ENCODE assay signal across 9 mouse cellular contexts in the genomic region with DNA sequence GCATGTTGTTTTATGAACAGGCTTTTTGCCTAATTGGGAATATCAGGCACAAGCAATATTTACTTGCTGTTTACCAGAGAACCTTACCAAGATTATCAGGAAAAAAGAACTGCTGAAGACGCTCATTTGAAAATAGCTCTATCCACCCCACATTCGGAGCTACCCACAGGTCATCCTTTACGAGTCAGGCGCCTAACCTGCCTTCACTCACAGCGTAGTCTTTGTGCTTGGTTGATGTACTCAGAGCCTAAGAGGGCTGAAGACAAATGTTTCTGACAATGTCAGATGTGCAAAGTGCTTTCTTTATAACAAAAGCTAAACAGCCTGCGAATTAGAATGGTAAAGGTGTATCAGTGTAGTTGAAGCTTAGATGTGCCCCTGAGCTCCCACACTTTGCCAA. TPM values are rescaled to one million over a fixed set of nuclear protein-coding genes. Genes with fewer than 3 reads are reported as not detected.
A peak's percentile ranks its signal among the peaks of the same experiment; 100 is the strongest.
DNase-seq lines count a peak whose midpoint lies in the region; ATAC-seq and TF ChIP-seq lines count a peak whose summit lies in the region.
"Had no signal": no experiment of that assay in that cellular context is flagged by ENCODE, and none has a peak within 500 bp of the region (broad histone marks: within the 10 kb centered on the region; RNA-seq: fewer than 3 reads in every experiment).

No protein-coding gene starts in this region.

- DNase-seq in midbrain, embryonic 10.5 days (ENCODE audit: low spot score), result no peak
- no peak for DNase-seq in hindbrain, postnatal 0 days (ENCODE audit: low spot score)
- no peak for DNase-seq in urinary bladder, postnatal 36 days (ENCODE audit: low spot score in 2 of 2)
- DNase-seq in kidney, adult 18-20 months, result no peak
- no peak for DNase-seq in ovary, adult 18-20 months (ENCODE audit: low spot score)

- H3K9ac ChIP-seq in midbrain, embryonic 16.5 days (ENCODE audit: low read depth, low read length), result no peak overlapping the region
- H3K9ac ChIP-seq in embryonic facial prominence, embryonic 12.5 days, result peak overlapping the region; percentile 30; the same call in 1 of the 2 replicates
- H3K9ac ChIP-seq in hindbrain, postnatal 0 days (replicated peaks; ENCODE audit: low read length), result no peak overlapping the region
- H3K9ac ChIP-seq in midbrain, embryonic 15.5 days, result no peak overlapping the region

- no peak for ATAC-seq in midbrain, embryonic 16.5 days
- ATAC-seq in embryonic facial prominence, embryonic 12.5 days (ENCODE audit: insufficient number of reproducible peaks, insufficient read depth, low FRiP score, low TSS enrichment), result no peak
- ATAC-seq in hindbrain, postnatal 0 days, result no peak
- no peak for ATAC-seq in midbrain, embryonic 15.5 days (replicated peaks)
- ATAC-seq: lung, postnatal 0 days had no signal

- WGBS in midbrain, embryonic 10.5 days, result 20% methylated on average over 6 of the region's 6 CpGs
- 19% methylated on average over 6 of the region's 6 CpGs for WGBS in midbrain, embryonic 16.5 days
- 31% methylated on average over 6 of the region's 6 CpGs for WGBS in embryonic facial prominence, embryonic 12.5 days
- 24% methylated on average over 6 of the region's 6 CpGs for WGBS in hindbrain, postnatal 0 days
- WGBS in midbrain, embryonic 15.5 days, result 22% methylated on average over 6 of the region's 6 CpGs

- H3K4me1 ChIP-seq in midbrain, embryonic 10.5 days, result peaks cover 63% of the 10 kb centered on the region
- H3K4me1 ChIP-seq in midbrain, embryonic 16.5 days (ENCODE audit: control insufficient read depth, insufficient read depth, low read length), result peaks cover 31% of the 10 kb centered on the region
- peaks cover 23% of the 10 kb centered on the region for H3K4me1 ChIP-seq in embryonic facial prominence, embryonic 12.5 days
- H3K4me1 ChIP-seq in hindbrain, postnatal 0 days (ENCODE audit: insufficient read depth, low read length), result peaks cover 9% of the 10 kb centered on the region; the same call in 1 of the 2 replicates
- peaks cover 44% of the 10 kb centered on the region for H3K4me1 ChIP-seq in midbrain, embryonic 15.5 days

- H3K9me3 ChIP-seq in midbrain, embryonic 10.5 days (replicated peaks), result no peaks in the 10 kb centered on the region
- H3K9me3 ChIP-seq in midbrain, embryonic 16.5 days (replicated peaks; ENCODE audit: control insufficient read depth, low read length, poor library complexity, severe bottlenecking), result no peaks in the 10 kb centered on the region
- H3K9me3 ChIP-seq in embryonic facial prominence, embryonic 12.5 days, result no peaks in the 10 kb centered on the region
- H3K9me3 ChIP-seq in hindbrain, postnatal 0 days (ENCODE audit: low read length), result no peaks in the 10 kb centered on the region
- H3K9me3 ChIP-seq in midbrain, embryonic 15.5 days, result no peaks in the 10 kb centered on the region

- H3K4me3 ChIP-seq in midbrain, embryonic 10.5 days, result peak overlapping the region; percentile 59
- H3K4me3 ChIP-seq in midbrain, embryonic 16.5 days (ENCODE audit: low read depth, low read length), result no peak overlapping the region
- 0 out of 2 replicates have a peak overlapping the region, but pooled peaks have one; percentile 45 for H3K4me3 ChIP-seq in embryonic facial prominence, embryonic 12.5 days
- H3K4me3 ChIP-seq in hindbrain, postnatal 0 days (ENCODE audit: low read length), result no peak overlapping the region
- H3K4me3 ChIP-seq in midbrain, embryonic 15.5 days, result no peak overlapping the region

- no peaks in the 10 kb centered on the region for H3K27me3 ChIP-seq in midbrain, embryonic 10.5 days (ENCODE audit: low read depth, poor library complexity, severe bottlenecking)
- H3K27me3 ChIP-seq in midbrain, embryonic 16.5 days (ENCODE audit: control insufficient read depth, insufficient read depth, low read depth, low read length), result no peaks in the 10 kb centered on the region; the same call in 1 of the 2 replicates
- H3K27me3 ChIP-seq in embryonic facial prominence, embryonic 12.5 days, result no peaks in the 10 kb centered on the region
- no peaks in the 10 kb centered on the region for H3K27me3 ChIP-seq in hindbrain, postnatal 0 days (ENCODE audit: insufficient read depth, low read length)
- H3K27me3 ChIP-seq in midbrain, embryonic 15.5 days (replicated peaks), result no peaks in the 10 kb centered on the region

- peak overlapping the region; percentile 92 for H3K27ac ChIP-seq in midbrain, embryonic 10.5 days (replicated peaks)
- no peak overlapping the region for H3K27ac ChIP-seq in midbrain, embryonic 16.5 days (ENCODE audit: low read length)
- H3K27ac ChIP-seq in embryonic facial prominence, embryonic 12.5 days, result peak overlapping the region; percentile 95
- peak overlapping the region; percentile 18; the same call in 1 of the 2 replicates for H3K27ac ChIP-seq in hindbrain, postnatal 0 days
- no peak overlapping the region for H3K27ac ChIP-seq in midbrain, embryonic 15.5 days

- no peaks in the 10 kb centered on the region for H3K36me3 ChIP-seq in midbrain, embryonic 10.5 days
- no peaks in the 10 kb centered on the region for H3K36me3 ChIP-seq in midbrain, embryonic 16.5 days (ENCODE audit: control insufficient read depth, insufficient read depth, low read length)
- H3K36me3 ChIP-seq in embryonic facial prominence, embryonic 12.5 days, result no peaks in the 10 kb centered on the region
- no peaks in the 10 kb centered on the region for H3K36me3 ChIP-seq in hindbrain, postnatal 0 days (ENCODE audit: insufficient read depth, low read length)
- H3K36me3 ChIP-seq in midbrain, embryonic 15.5 days (replicated peaks), result no peaks in the 10 kb centered on the region

- no peak for TF ChIP-seq CTCF in hindbrain, postnatal 0 days (IDR thresholded peaks at IDR 0.05; ENCODE audit: low read depth)

- no peak overlapping the region for H3K4me2 ChIP-seq in midbrain, embryonic 16.5 days (ENCODE audit: low read length)
- peak overlapping the region; percentile 49 for H3K4me2 ChIP-seq in embryonic facial prominence, embryonic 12.5 days (replicated peaks)
- H3K4me2 ChIP-seq in hindbrain, postnatal 0 days (ENCODE audit: low read depth, low read length), result no peak overlapping the region; the same call in 1 of the 2 replicates
- 0 out of 2 replicates have a peak overlapping the region, but pooled peaks have one; percentile 81 for H3K4me2 ChIP-seq in midbrain, embryonic 15.5 days

RNA-seq across cellular contexts. Expression of a gene that starts 1.1 kb away (rescaled TPM):
- polyA plus RNA-seq in midbrain, embryonic 10.5 days (2016; fragmentation: Nextera tagmentation; extraction: Ambion mirVana), result 114 and 126 TPM in 2 replicates
- polyA plus RNA-seq in midbrain, embryonic 16.5 days (2015; fragmentation: Nextera tagmentation; extraction: Ambion mirVana), result 13.1 and 17.6 TPM in 2 replicates
- polyA plus RNA-seq in embryonic facial prominence, embryonic 12.5 days (2016; fragmentation: Nextera tagmentation; extraction: Ambion mirVana), result 144 and 172 TPM in 2 replicates
- 789 and 1,626 TPM in 2 replicates for total RNA-seq in hindbrain, postnatal 0 days (2014; rRNA removed)
- 24.5 and 29.0 TPM in 2 replicates for polyA plus RNA-seq in hindbrain, postnatal 0 days (2015; fragmentation: Nextera tagmentation; extraction: Ambion mirVana)
- polyA plus RNA-seq in midbrain, embryonic 15.5 days (2015; fragmentation: Nextera tagmentation; extraction: Ambion mirVana), result 26.1 and 35.4 TPM in 2 replicates

RNA-seq across cellular contexts. Expression of a gene that starts 2.7 kb away (rescaled TPM):
- polyA plus RNA-seq in midbrain, embryonic 10.5 days (2016; fragmentation: Nextera tagmentation; extraction: Ambion mirVana), result 11.7 and 15.4 TPM in 2 replicates
- not detected in 2 replicates for polyA plus RNA-seq in midbrain, embryonic 16.5 days (2015; fragmentation: Nextera tagmentation; extraction: Ambion mirVana)
- polyA plus RNA-seq in embryonic facial prominence, embryonic 12.5 days (2016; fragmentation: Nextera tagmentation; extraction: Ambion mirVana), result 13.0 and 18.3 TPM in 2 replicates
- 641 and 1,093 TPM in 2 replicates for total RNA-seq in hindbrain, postnatal 0 days (2014; rRNA removed)
- polyA plus RNA-seq in hindbrain, postnatal 0 days (2015; fragmentation: Nextera tagmentation; extraction: Ambion mirVana), result 2.2 and 5.4 TPM in 2 replicates
- polyA plus RNA-seq in midbrain, embryonic 15.5 days (2015; fragmentation: Nextera tagmentation; extraction: Ambion mirVana), result 3.8 TPM in 1 of 2 replicates, not detected in the other

RNA-seq across cellular contexts. Expression of a gene that starts 3.0 kb away (rescaled TPM):
- 3.9 and 4.2 TPM in 2 replicates for polyA plus RNA-seq in midbrain, embryonic 10.5 days (2016; fragmentation: Nextera tagmentation; extraction: Ambion mirVana)
- polyA plus RNA-seq in midbrain, embryonic 16.5 days (2015; fragmentation: Nextera tagmentation; extraction: Ambion mirVana), result 0.72 TPM in 1 of 2 replicates, not detected in the other
- polyA plus RNA-seq in embryonic facial prominence, embryonic 12.5 days (2016; fragmentation: Nextera tagmentation; extraction: Ambion mirVana), result 1.5 and 1.8 TPM in 2 replicates
- 234 and 289 TPM in 2 replicates for total RNA-seq in hindbrain, postnatal 0 days (2014; rRNA removed)
- polyA plus RNA-seq in hindbrain, postnatal 0 days (2015; fragmentation: Nextera tagmentation; extraction: Ambion mirVana), result 0.84 TPM in 1 of 2 replicates, not detected in the other
- 0.31 and 0.87 TPM in 2 replicates for polyA plus RNA-seq in midbrain, embryonic 15.5 days (2015; fragmentation: Nextera tagmentation; extraction: Ambion mirVana)

RNA-seq across cellular contexts. Expression of a gene that starts 3.9 kb away (rescaled TPM):
- polyA plus RNA-seq in midbrain, embryonic 10.5 days (2016; fragmentation: Nextera tagmentation; extraction: Ambion mirVana), result 31.5 and 37.7 TPM in 2 replicates
- 0.69 and 2.4 TPM in 2 replicates for polyA plus RNA-seq in midbrain, embryonic 16.5 days (2015; fragmentation: Nextera tagmentation; extraction: Ambion mirVana)
- 35.1 and 35.4 TPM in 2 replicates for polyA plus RNA-seq in embryonic facial prominence, embryonic 12.5 days (2016; fragmentation: Nextera tagmentation; extraction: Ambion mirVana)
- total RNA-seq in hindbrain, postnatal 0 days (2014; rRNA removed), result 263 and 411 TPM in 2 replicates
- polyA plus RNA-seq in hindbrain, postnatal 0 days (2015; fragmentation: Nextera tagmentation; extraction: Ambion mirVana), result 10.0 and 11.7 TPM in 2 replicates
- polyA plus RNA-seq in midbrain, embryonic 15.5 days (2015; fragmentation: Nextera tagmentation; extraction: Ambion mirVana), result 3.4 and 3.7 TPM in 2 replicates

RNA-seq across cellular contexts. Expression of a gene that starts 25.7 kb away (rescaled TPM):
- 15.4 and 17.4 TPM in 2 replicates for polyA plus RNA-seq in midbrain, embryonic 10.5 days (2016; fragmentation: Nextera tagmentation; extraction: Ambion mirVana)
- polyA plus RNA-seq in midbrain, embryonic 16.5 days (2015; fragmentation: Nextera tagmentation; extraction: Ambion mirVana), result 3.4 and 3.5 TPM in 2 replicates
- polyA plus RNA-seq in embryonic facial prominence, embryonic 12.5 days (2016; fragmentation: Nextera tagmentation; extraction: Ambion mirVana), result 35.6 and 40.3 TPM in 2 replicates
- 1,114 and 1,806 TPM in 2 replicates for total RNA-seq in hindbrain, postnatal 0 days (2014; rRNA removed)
- 4.8 and 6.4 TPM in 2 replicates for polyA plus RNA-seq in hindbrain, postnatal 0 days (2015; fragmentation: Nextera tagmentation; extraction: Ambion mirVana)
- 3.6 and 4.1 TPM in 2 replicates for polyA plus RNA-seq in midbrain, embryonic 15.5 days (2015; fragmentation: Nextera tagmentation; extraction: Ambion mirVana)

Comparison
In these comparisons a context has a peak if more than half of its experiments do, and no peak if none do; other contexts are left out.
1. H3K27ac ChIP-seq: peak in midbrain, embryonic 10.5 days (single experiment), embryonic facial prominence, embryonic 12.5 days (single experiment) and hindbrain, postnatal 0 days (single experiment); none in midbrain, embryonic 16.5 days (single experiment) and midbrain, embryonic 15.5 days (single experiment).
2. H3K4me3 ChIP-seq: peak in midbrain, embryonic 10.5 days (single experiment) and embryonic facial prominence, embryonic 12.5 days (single experiment); none in midbrain, embryonic 16.5 days (single experiment), hindbrain, postnatal 0 days (single experiment) and midbrain, embryonic 15.5 days (single experiment).
3. H3K4me2 ChIP-seq: peak in embryonic facial prominence, embryonic 12.5 days (single experiment) and midbrain, embryonic 15.5 days (single experiment); none in midbrain, embryonic 16.5 days (single experiment) and hindbrain, postnatal 0 days (single experiment).